Mouse (Mus musculus): ENCODE results near the gene Slit3.
A peak's percentile ranks its signal among the peaks of the same experiment; 100 is the strongest.

The Slit3 gene

DNA sequence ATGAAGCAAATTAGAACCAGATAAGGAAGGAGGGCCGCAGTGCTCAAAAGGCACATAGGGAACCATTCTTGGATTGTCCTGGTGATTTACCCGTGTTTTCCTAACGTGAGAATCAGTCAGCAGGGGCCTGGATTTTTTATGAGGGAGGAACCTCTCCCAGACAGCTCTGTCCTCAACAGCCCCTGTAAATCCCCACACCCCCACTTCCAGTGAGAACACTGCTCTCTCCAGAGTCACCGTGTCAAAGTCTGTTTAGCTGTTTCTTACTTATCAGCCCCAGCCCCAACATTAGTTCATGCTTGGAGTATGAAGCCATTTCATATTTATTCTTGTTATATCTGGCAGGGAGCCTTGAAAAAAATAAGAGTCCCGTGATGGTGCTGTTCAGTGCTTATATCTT lies 272.8 kb downstream of the Slit3 start:
- DNase-seq (ENCODE audit: low spot score in 2 of 2) = no peak

DNA sequence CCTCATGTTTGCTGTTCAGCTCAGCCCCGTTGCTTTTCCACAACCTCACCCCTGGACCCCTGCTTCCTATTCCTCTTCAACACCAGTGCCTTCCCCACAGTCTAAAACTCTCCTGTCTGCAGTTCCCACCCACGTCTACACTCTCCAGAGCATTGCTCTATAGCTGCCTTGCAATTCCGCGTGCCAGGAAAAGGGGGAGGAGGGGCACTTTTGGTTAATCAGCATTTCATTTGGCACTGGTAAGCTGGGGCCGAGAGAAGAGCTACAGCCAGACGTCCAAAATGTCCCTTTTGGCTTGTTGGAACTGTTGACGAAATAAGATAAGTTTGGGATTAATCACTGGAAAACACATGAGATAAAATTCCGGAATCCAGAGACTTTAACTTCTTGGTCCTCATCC lies 274.4 kb downstream of the Slit3 start:
- no peak for DNase-seq (ENCODE audit: low spot score in 2 of 2)

DNA sequence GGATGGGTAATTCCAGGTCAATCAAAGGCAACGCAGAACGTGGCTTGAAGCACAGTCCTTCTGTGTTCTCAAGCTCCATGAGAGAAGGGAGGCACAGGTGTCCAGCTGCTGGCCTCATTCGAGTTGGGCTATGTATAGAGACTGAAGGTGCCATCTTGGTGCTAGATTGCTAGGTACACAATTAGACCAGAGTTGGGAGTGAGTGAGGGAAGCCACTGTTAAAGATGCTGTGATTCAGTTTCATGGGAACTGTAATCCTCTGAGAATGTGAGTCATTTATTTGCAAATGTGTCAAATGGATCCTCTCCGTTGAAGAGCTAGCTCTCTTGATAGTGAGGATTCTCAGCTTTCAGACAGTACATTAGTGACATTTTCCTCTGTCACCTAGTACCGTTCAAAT lies 277.3 kb downstream of the Slit3 start:
- no peak for DNase-seq (ENCODE audit: low spot score in 2 of 2)

- no peak for DNase-seq (ENCODE audit: low spot score in 2 of 2)
These were observed 282.5 kb downstream of the Slit3 start for GRCm38 (mm10) chr11:35403516-35403915.

- no peak for DNase-seq (ENCODE audit: low spot score in 2 of 2)
These were observed 285.0 kb downstream of the Slit3 start for GRCm38 (mm10) chr11:35406045-35406444.

- no peak for DNase-seq (ENCODE audit: low spot score in 2 of 2)
These were observed 285.5 kb downstream of the Slit3 start for GRCm38 (mm10) chr11:35406522-35406921.

DNA sequence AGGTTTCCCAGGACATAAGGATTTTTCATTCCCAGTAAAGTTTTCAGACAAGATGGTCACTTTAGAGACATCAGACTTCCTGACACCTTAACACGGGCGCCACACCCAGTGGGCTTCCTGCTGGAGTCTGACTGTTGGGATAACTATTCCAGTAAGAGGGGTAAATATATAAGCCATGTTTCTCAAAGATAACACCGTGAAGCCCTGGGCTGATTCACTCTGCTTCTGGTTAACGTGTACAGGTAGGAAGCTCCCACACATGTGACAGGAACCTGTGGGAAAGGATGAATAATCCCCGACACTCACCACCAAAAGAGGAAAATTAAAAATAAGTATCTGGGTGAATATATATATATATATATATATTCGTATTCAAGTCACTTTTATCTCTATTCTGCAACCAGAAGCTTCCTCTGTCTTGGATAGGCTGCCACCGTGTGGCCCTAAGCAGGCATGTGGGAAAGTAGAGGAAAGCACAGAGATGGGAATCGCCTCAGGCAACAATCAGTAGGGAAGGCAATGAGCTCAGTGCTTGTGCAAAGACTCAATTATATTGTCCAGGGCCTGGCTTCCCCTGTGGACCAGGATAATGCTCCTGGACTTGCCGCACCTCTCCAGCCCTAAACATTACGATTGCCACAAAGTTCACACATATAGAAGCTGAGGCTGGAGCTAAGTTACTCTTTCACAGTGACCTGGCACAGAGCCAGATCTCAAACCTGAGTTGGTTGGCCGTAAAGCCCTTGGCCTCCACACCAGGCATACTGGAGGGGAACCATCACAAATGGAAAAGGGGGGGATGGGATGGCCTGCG lies 286.5 kb downstream of the Slit3 start:
- DNase-seq (ENCODE audit: low spot score in 2 of 2) = no peak

GRCm38 (mm10) chr11:35410431-35410830 lies 289.4 kb downstream of the Slit3 start:
- DNase-seq (ENCODE audit: low spot score in 2 of 2) = no peak

DNA sequence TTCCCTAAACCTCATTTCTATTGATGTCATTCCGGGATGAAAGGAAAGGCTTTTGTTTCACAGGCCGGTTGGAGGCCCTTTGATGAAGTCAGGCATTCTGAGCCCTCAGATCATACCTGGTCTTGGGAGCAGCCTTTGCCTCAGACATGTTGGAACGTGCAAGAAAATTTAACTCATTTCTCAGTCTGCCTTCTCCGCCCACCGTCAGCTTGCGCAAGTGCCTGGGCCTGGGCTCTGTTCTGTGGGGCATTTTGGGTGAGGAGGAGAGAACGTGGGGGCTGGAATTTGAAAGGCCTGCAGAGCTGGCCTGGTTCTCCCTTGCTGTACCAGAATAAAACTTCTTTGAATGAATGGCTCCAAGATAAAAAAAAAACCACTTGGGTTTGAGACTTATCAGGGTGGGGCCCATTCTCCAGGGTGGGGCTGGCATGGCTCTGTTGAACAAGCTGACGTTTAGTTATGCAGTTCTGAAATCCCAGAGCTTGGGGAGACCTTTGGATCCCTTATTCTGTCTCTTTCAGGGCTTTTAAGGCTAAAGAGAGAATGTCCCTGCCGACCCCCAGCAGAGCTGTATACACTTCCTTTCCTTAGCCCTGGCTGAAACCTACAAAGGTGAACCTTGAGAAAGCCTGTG lies 294.9 kb downstream of the Slit3 start:
- no peak for DNase-seq (ENCODE audit: low spot score in 2 of 2)

DNA sequence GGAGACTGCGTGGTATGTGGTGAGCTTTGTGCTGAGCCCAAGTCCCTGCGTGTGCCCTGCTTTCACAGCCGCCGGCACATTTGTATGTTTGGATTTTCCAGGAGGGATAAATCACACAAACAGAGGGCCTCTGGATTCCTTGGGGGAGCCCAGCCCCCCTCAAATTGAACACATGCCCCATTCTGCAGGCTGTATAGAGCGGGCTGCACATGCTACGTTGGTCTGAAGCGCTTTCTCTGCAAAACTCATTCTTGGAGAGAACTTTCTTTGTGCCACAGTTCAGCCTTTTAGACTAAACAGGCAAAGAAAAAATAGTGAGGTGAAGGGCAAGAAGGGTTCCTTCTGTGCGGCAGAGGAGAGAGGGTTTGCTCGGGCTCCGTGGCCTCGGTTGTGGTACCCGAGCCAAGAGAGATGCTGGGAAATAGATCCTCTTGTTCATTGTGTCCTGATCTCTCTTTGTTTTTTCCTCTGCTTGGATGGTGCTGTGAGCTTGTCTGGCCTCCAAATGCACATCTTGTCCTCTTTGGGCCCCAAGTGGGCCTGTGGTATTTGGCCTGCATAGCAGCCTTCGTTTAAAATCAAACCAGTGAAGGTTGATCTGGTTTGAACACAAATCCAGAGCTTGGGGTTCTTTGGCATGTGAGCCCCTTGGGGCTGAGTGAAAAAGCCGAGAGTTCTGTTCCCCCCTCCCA lies 295.5 kb downstream of the Slit3 start:
- DNase-seq (ENCODE audit: low spot score in 2 of 2) = no peak

GRCm38 (mm10) chr11:35417911-35418552 lies 297.0 kb downstream of the Slit3 start:
- no peak for DNase-seq (ENCODE audit: low spot score in 2 of 2)

DNA sequence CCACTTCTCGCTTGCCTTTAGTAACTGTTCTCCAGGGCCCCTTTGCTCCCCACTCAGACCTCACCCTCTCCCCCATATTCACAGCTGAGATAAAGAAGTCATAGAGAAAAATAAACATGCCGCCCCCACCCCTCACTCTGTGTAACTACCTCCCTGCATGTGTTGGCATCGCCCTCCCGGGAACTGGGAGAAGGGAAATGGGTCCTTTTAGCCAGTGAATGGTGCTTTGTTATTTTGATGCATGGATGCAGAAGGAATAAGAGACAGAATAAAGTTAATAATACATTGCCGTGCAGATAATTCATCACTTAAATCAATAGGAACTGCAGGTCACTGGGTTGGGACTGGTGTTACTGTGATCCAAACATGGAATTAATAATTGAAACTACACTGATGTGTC lies 298.0 kb downstream of the Slit3 start:
- no peak for DNase-seq (ENCODE audit: low spot score in 2 of 2)

- DNase-seq (ENCODE audit: low spot score in 2 of 2) = no peak
These were observed 300.7 kb downstream of the Slit3 start for GRCm38 (mm10) chr11:35421728-35422127.

DNA sequence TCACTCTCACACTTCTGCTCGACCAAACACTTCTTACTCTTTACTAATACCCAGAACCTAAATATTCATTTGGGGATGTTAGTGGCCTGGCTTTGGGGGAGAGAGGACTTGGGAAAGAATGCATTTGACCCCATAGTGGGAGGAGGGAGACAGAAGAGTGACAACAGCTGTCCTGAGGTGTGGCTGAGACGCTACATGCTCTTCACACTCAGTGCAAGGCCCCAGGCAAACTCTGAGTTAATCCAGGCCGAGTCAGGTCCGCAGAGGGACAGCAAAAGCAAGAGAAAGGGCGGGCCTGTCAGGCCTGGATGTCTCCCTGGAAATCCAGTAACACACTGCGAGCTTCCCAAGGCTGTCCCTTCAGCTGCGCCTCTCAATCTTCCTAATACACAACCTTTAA lies 307.0 kb downstream of the Slit3 start:
- DNase-seq (ENCODE audit: low spot score in 2 of 2) = no peak

- DNase-seq (ENCODE audit: low spot score in 2 of 2) = no peak
These were observed 310.1 kb downstream of the Slit3 start for GRCm38 (mm10) chr11:35431130-35431529.

DNA sequence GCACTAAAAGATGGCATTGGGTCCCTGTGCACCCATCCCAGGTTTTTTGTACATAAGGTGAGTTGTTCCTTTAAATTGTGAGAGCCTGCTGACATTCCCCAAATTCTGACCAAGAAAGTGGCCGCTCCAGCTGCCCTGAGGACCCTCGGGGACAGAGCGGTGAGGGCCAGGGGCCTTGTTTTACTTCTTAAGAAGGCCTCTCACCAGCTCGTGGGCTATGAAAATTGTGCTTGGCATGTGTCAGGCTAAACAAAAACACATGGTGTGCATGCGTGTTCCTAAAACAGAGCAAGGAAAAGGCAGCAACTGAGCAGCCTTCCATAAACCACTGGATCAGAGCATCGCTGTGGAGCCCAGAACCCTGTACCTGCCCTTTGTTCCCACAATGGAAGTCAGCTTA lies 316.5 kb downstream of the Slit3 start:
- DNase-seq (ENCODE audit: low spot score in 2 of 2) = no peak

GRCm38 (mm10) chr11:35440186-35440585 lies 319.2 kb downstream of the Slit3 start:
- DNase-seq (ENCODE audit: low spot score in 2 of 2) = no peak

DNA sequence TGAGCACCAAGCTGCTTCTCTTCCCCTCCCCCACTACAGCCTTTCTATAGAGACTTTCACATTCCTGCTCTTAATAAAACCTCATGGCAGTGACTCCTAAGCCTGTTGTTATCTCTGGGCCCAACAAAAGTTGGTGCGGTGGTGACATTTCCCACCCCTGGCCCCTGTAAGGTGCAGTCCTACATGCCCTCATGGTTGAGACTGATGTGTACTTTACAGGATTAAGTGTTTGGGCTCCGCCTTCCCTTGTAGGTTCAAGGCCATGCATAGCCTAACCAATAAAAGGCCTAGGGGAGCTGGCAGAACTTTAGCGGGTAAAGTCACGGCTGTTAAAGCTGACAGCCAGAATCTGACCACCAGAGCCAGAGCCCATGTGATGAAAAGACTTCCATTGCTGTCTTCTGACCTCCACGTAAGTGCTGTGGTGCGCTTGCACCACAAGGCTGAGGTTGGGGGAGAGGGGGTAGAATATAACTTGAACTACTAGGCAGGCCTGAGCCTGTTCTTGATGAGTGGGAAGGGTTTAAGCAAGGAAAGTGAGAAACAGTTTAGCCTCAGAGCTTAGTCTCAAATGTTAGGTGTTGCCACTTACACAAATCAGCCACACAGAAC lies 323.6 kb downstream of the Slit3 start:
- no peak for DNase-seq (ENCODE audit: low spot score in 2 of 2)

GRCm38 (mm10) chr11:35447951-35448350 lies 326.9 kb downstream of the Slit3 start:
- no peak for DNase-seq (ENCODE audit: low spot score in 2 of 2)

- DNase-seq (ENCODE audit: low spot score in 2 of 2) = no peak
These were observed 328.2 kb downstream of the Slit3 start for GRCm38 (mm10) chr11:35449199-35449598.

DNA sequence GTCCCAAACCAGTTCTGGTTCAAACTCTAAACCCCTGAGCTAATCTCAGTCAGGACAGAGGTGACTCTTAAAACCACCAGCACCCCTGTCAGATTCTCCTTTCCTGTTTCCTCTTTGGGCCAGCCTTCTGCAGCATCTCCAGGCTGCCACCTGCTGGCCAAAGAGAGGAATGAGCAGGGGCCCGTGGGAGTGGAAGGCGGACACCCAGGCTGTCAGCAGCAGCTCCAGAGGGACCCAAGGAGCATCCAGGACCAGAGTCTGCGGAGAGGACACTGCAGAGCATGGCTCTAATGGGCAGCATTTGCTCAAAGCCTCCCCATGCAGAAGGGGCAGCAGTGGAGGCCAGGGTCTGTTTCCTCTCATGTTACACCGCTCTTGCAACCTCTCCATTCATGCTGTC lies 330.6 kb downstream of the Slit3 start:
- DNase-seq (ENCODE audit: low spot score in 2 of 2) = peak; percentile 9 to 35

DNA sequence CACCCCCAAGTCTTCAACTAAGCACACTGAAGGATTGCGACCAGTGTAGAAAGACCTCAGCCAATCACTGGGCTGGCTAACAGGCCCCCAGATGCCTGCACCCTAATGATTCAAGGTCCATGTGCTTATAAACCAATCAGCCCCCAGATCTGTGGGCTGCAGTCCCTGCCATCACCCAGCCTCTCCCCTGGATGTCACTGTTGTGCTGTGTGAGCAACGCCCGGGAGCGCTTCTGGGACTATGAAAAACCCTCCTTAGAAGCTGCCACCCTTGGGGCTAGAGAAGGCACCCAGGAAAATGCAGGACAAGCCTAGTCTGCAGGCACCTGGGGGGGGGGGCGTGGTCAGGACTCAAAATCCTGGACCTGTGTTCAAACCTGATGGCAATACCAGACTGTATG lies 331.4 kb downstream of the Slit3 start:
- no peak for DNase-seq (ENCODE audit: low spot score in 2 of 2)

All from natural killer cell, adult 2 months (primary cell).